Mouse (Mus musculus) MEL (cell line): ENCODE measurements around the gene Ripply3. TPM values are rescaled to one million over a fixed set of nuclear protein-coding genes. Genes with fewer than 3 reads are reported as not detected.

Experiments
- DNase-seq: peaks from one replicate; pipeline ENCODE4 v3.0.0; 2011; ENCODE audit warnings: low read depth, low spot score
- H3K27ac ChIP-seq: 2 replicates; pipeline ENCODE4 v1.5.1; 2012; ENCODE audit warnings: low read depth, mild to moderate bottlenecking, control low read depth, low read length, moderate library complexity; ENCODE audit not compliant: control insufficient read depth
- H3K27me3 ChIP-seq, 2 experiments: fragments of 150-350 bp in 1 of 2; sonication (generic) in 1 of 2; 2 replicates each; pipeline ENCODE4 v1.6.1; 2012; ENCODE audit warnings: low read length in 2 of 2, mild to moderate bottlenecking in 2 of 2, improper control_type of control experiment in 1 of 2, moderate library complexity in 1 of 2; ENCODE audit not compliant: insufficient read depth in 2 of 2, control insufficient read depth in 1 of 2
- H3K36me3 ChIP-seq, 2 experiments: 2 replicates each; pipeline ENCODE4 v1.6.1; 2012 to 2014; ENCODE audit warnings: low read length in 2 of 2, improper control_type of control experiment in 1 of 2, inconsistent platforms in 1 of 2, mild to moderate bottlenecking in 1 of 2; ENCODE audit not compliant: insufficient read depth in 2 of 2, control insufficient read depth in 1 of 2
- H3K4me1 ChIP-seq, 2 experiments: fragments of 150-350 bp in 1 of 2; sonication (generic) in 1 of 2; 2 replicates each; pipeline ENCODE4 v1.6.1; 2012; ENCODE audit warnings: low read length in 2 of 2, improper control_type of control experiment in 1 of 2, mild to moderate bottlenecking in 1 of 2; ENCODE audit not compliant: insufficient read depth in 2 of 2, control insufficient read depth in 1 of 2
- H3K4me3 ChIP-seq, 2 experiments: fragments of 150-350 bp in 1 of 2; sonication (generic) in 1 of 2; 2 replicates each; pipeline ENCODE4 v1.5.1; 2012; ENCODE audit warnings: low read depth in 2 of 2, low read length in 2 of 2, mild to moderate bottlenecking in 2 of 2, moderate library complexity in 2 of 2, control low read depth in 1 of 2, improper control_type of control experiment in 1 of 2; ENCODE audit not compliant: control insufficient read depth in 1 of 2, insufficient read depth in 1 of 2
- H3K79me2 ChIP-seq: 2 replicates; pipeline ENCODE4 v1.6.1; 2012; ENCODE audit warnings: mild to moderate bottlenecking, low read length, moderate library complexity; ENCODE audit not compliant: control insufficient read depth, poor library complexity, insufficient read depth
- H3K9ac ChIP-seq: 2 replicates; pipeline ENCODE4 v1.6.1; 2012; ENCODE audit warnings: low read depth, mild to moderate bottlenecking, control low read depth, low read length, moderate library complexity; ENCODE audit not compliant: control insufficient read depth, poor library complexity, severe bottlenecking
- H3K9me3 ChIP-seq: fragments of 150-350 bp; sonication (generic); replicated peaks from 2 replicates; pipeline ENCODE4 v1.6.1; 2012; ENCODE audit warnings: mild to moderate bottlenecking, low read length, improper control_type of control experiment, moderate library complexity; ENCODE audit not compliant: insufficient read depth
- BHLHE40 ChIP-seq: IDR thresholded peaks from 2 replicates; pipeline ENCODE4 v1.6.1; 2012; ENCODE audit warnings: low read depth, mild to moderate bottlenecking, inconsistent platforms, low read length, improper control_type of control experiment, borderline replicate concordance
- CHD1 ChIP-seq: IDR thresholded peaks from 2 replicates; pipeline ENCODE4 v1.6.1; 2012; ENCODE audit warnings: low read depth, mild to moderate bottlenecking, inconsistent platforms, low read length, improper control_type of control experiment
- CHD2 ChIP-seq: IDR thresholded peaks from 2 replicates; pipeline ENCODE4 v1.6.1; 2011; ENCODE audit warnings: low read length, improper control_type of control experiment
- CTCF ChIP-seq, 3 experiments: IDR thresholded peaks in 2 of 3; conservative IDR thresholded peaks in 1 of 3; 2 replicates each; pipeline ENCODE4 v1.5.1; 2011 to 2012; ENCODE audit warnings: low read length in 3 of 3, low read depth in 2 of 3, mild to moderate bottlenecking in 2 of 3, improper control_type of control experiment in 1 of 3, inconsistent platforms in 1 of 3, mixed read lengths in 1 of 3, moderate library complexity in 1 of 3; ENCODE audit not compliant: control insufficient read depth in 1 of 3, insufficient read depth in 1 of 3, poor library complexity in 1 of 3, severe bottlenecking in 1 of 3
- E2F4 ChIP-seq: IDR thresholded peaks from 2 replicates; pipeline ENCODE4 v1.6.1; 2011; ENCODE audit warnings: low read depth, low read length, improper control_type of control experiment, borderline replicate concordance
- EP300 ChIP-seq, 2 experiments: IDR thresholded peaks; 2 replicates each; pipeline ENCODE4 v1.6.1; 2011; ENCODE audit warnings: improper control_type of control experiment in 2 of 2, low read length in 2 of 2, low read depth in 1 of 2, mild to moderate bottlenecking in 1 of 2
- ETS1 ChIP-seq: IDR thresholded peaks from 2 replicates; pipeline ENCODE4 v1.6.1; 2012; ENCODE audit warnings: low read depth, mild to moderate bottlenecking, inconsistent platforms, low read length, improper control_type of control experiment, moderate library complexity
- GABPA ChIP-seq: IDR thresholded peaks from 2 replicates; pipeline ENCODE4 v1.6.1; 2012; ENCODE audit warnings: low read depth, mild to moderate bottlenecking, inconsistent platforms, low read length, improper control_type of control experiment, moderate library complexity
- GATA1 ChIP-seq: IDR thresholded peaks from 2 replicates; pipeline ENCODE4 v1.6.1; 2011; ENCODE audit warnings: low read depth, low read length, improper control_type of control experiment
- JUND ChIP-seq: IDR thresholded peaks from 2 replicates; pipeline ENCODE4 v1.6.1; 2011; ENCODE audit warnings: low read depth, mild to moderate bottlenecking, improper control_type of control experiment, low read length
- KAT2A ChIP-seq: conservative IDR thresholded peaks from 2 replicates; pipeline ENCODE4 v1.6.1; 2012; ENCODE audit warnings: low read depth, low read length, improper control_type of control experiment, inconsistent platforms
- MAFK ChIP-seq: IDR thresholded peaks from 2 replicates; pipeline ENCODE4 v1.6.1; 2011; ENCODE audit warnings: low read depth, mild to moderate bottlenecking, low read length, improper control_type of control experiment, borderline replicate concordance
- MAX ChIP-seq: IDR thresholded peaks from 2 replicates; pipeline ENCODE4 v1.6.1; 2011; ENCODE audit warnings: low read length, improper control_type of control experiment
- MAZ ChIP-seq: IDR thresholded peaks from 2 replicates; pipeline ENCODE4 v1.6.1; 2012; ENCODE audit warnings: low read depth, mild to moderate bottlenecking, inconsistent platforms, low read length, improper control_type of control experiment
- MXI1 ChIP-seq: IDR thresholded peaks from 2 replicates; pipeline ENCODE4 v1.6.1; 2011; ENCODE audit warnings: mild to moderate bottlenecking, low read depth, low read length, improper control_type of control experiment
- MYB ChIP-seq: IDR thresholded peaks from 2 replicates; pipeline ENCODE4 v1.6.1; 2011; ENCODE audit warnings: mild to moderate bottlenecking, low read depth, low read length, improper control_type of control experiment
- NELFE ChIP-seq: IDR thresholded peaks from 2 replicates; pipeline ENCODE4 v1.6.1; 2011; ENCODE audit warnings: low read depth, low read length, improper control_type of control experiment
- NRF1 ChIP-seq: IDR thresholded peaks from 2 replicates; pipeline ENCODE4 v1.6.1; 2014; ENCODE audit warnings: low read depth, mild to moderate bottlenecking, inconsistent platforms, low read length, improper control_type of control experiment, moderate library complexity; ENCODE audit not compliant: poor library complexity, insufficient read depth, severe bottlenecking
- POLR2A ChIP-seq, 2 experiments: IDR thresholded peaks; 2 replicates each; pipeline ENCODE4 v1.6.1; 2011 to 2012; ENCODE audit warnings: low read length in 2 of 2, mild to moderate bottlenecking in 2 of 2, control low read depth in 1 of 2, improper control_type of control experiment in 1 of 2, low read depth in 1 of 2, moderate library complexity in 1 of 2; ENCODE audit not compliant: control insufficient read depth in 1 of 2, insufficient read depth in 1 of 2, poor library complexity in 1 of 2
- POLR2AphosphoS2 ChIP-seq: IDR thresholded peaks from 2 replicates; pipeline ENCODE4 v1.6.1; 2011; ENCODE audit warnings: low read length, improper control_type of control experiment
- POLR2AphosphoS5 ChIP-seq: IDR thresholded peaks from 2 replicates; pipeline ENCODE4 v1.6.1; 2012; ENCODE audit warnings: low read depth, borderline replicate concordance, mild to moderate bottlenecking, inconsistent platforms, low read length, moderate library complexity, mixed read lengths
- RAD21 ChIP-seq: IDR thresholded peaks from 2 replicates; pipeline ENCODE4 v1.6.1; 2011; ENCODE audit warnings: mild to moderate bottlenecking, low read depth, low read length, improper control_type of control experiment
- RCOR1 ChIP-seq: IDR thresholded peaks from 2 replicates; pipeline ENCODE4 v1.6.1; 2012; ENCODE audit warnings: low read depth, mild to moderate bottlenecking, inconsistent platforms, low read length, improper control_type of control experiment
- SIN3A ChIP-seq: IDR thresholded peaks from 2 replicates; pipeline ENCODE4 v1.6.1; 2012; ENCODE audit warnings: low read length, improper control_type of control experiment, inconsistent platforms
- SMC3 ChIP-seq: IDR thresholded peaks from 2 replicates; pipeline ENCODE4 v1.6.1; 2011; ENCODE audit warnings: low read depth, low read length, improper control_type of control experiment
- TAL1 ChIP-seq: IDR thresholded peaks from 2 replicates; pipeline ENCODE4 v1.6.1; 2012; ENCODE audit warnings: mild to moderate bottlenecking, inconsistent platforms, low read length, moderate library complexity, mixed read lengths
- TBP ChIP-seq: IDR thresholded peaks from 2 replicates; pipeline ENCODE4 v1.8.0; 2011; ENCODE audit warnings: low read depth, low read length, improper control_type of control experiment
- TCF12 ChIP-seq: IDR thresholded peaks from 2 replicates; pipeline ENCODE4 v1.6.1; 2014; ENCODE audit warnings: low read depth, mild to moderate bottlenecking, inconsistent platforms, low read length, improper control_type of control experiment, moderate library complexity
- UBTF ChIP-seq: IDR thresholded peaks from 2 replicates; pipeline ENCODE4 v1.6.1; 2012; ENCODE audit warnings: low read depth, mild to moderate bottlenecking, inconsistent platforms, low read length, improper control_type of control experiment, moderate library complexity, borderline replicate concordance; ENCODE audit not compliant: insufficient read depth
- USF1 ChIP-seq: IDR thresholded peaks from 2 replicates; pipeline ENCODE4 v1.6.1; 2014; ENCODE audit warnings: low read depth, mild to moderate bottlenecking, inconsistent platforms, low read length, improper control_type of control experiment, moderate library complexity
- USF2 ChIP-seq, 2 experiments: IDR thresholded peaks; 2 replicates each; pipeline ENCODE4 v1.6.1; 2011 to 2012; ENCODE audit warnings: improper control_type of control experiment in 2 of 2, low read length in 2 of 2, borderline replicate concordance in 1 of 2, inconsistent platforms in 1 of 2, low read depth in 1 of 2, mild to moderate bottlenecking in 1 of 2; ENCODE audit not compliant: insufficient read depth in 1 of 2
- ZC3H11A ChIP-seq: IDR thresholded peaks from 2 replicates; pipeline ENCODE4 v1.6.1; 2012; ENCODE audit warnings: low read depth, mild to moderate bottlenecking, inconsistent platforms, low read length, improper control_type of control experiment
- ZKSCAN1 ChIP-seq: IDR thresholded peaks from 2 replicates; pipeline ENCODE4 v1.6.1; 2012; ENCODE audit warnings: low read depth, mild to moderate bottlenecking, inconsistent platforms, low read length, improper control_type of control experiment, moderate library complexity
- ZMIZ1 ChIP-seq: IDR thresholded peaks from 2 replicates; pipeline ENCODE4 v1.6.1; 2012; ENCODE audit warnings: low read depth, mild to moderate bottlenecking, inconsistent platforms, low read length, improper control_type of control experiment, moderate library complexity
- ZNF384 ChIP-seq: IDR thresholded peaks from 2 replicates; pipeline ENCODE4 v1.6.1; 2012; ENCODE audit warnings: low read depth, mild to moderate bottlenecking, inconsistent platforms, low read length, improper control_type of control experiment
- polyA plus RNA-seq, 2 experiments: library from polyadenylated mRNA; stranded (reverse) in 1 of 2; unstranded in 1 of 2; fragments of >175 nt in 1 of 2; fragments of >200 nt in 1 of 2; gene quantifications; 2 replicates each; pipeline versions ENCODE4 v1.2.1 to v1.2.4; 2012; ENCODE audit warnings: low replicate concordance in 2 of 2, low read depth in 1 of 2; ENCODE audit not compliant: insufficient read length in 2 of 2, insufficient read depth in 1 of 2, missing spikeins in 1 of 2
- total RNA-seq: library from RNA; depleted of rRNA; stranded (reverse); fragments of 300-350 nt; gene quantifications from 2 replicates; pipeline ENCODE4 v1.2.3, GENCODE M21; 2012

Ripply3 gene
- total and polyA plus RNA-seq, 3 experiments, result 0.18 to 0.35 TPM; not detected in 1

GRCm38 (mm10) chr16:94331886-94332252 is 3.6 kb downstream of the Ripply3 start:
- no peak for TF ChIP-seq MAFK
- no peak for TF ChIP-seq POLR2AphosphoS5
- no peak for TF ChIP-seq CHD1
- TF ChIP-seq E2F4, result no peak
- no peak for TF ChIP-seq MYB
- TF ChIP-seq JUND, result no peak
- no peak for TF ChIP-seq ETS1
- peak; percentile 73 for TF ChIP-seq RAD21
- TF ChIP-seq KAT2A, result no peak
- TF ChIP-seq TCF12, result no peak
- no peak for TF ChIP-seq NRF1
- peak; percentile 83 for TF ChIP-seq SMC3
- TF ChIP-seq MXI1, result no peak
- peak; percentile 56 for TF ChIP-seq ZC3H11A
- no peak for TF ChIP-seq USF2 (IDR thresholded peaks at IDR 0.05; ENCODE audit: borderline replicate concordance in 1 of 2, insufficient read depth in 1 of 2, low read depth in 1 of 2, low read length in 2 of 2)
- TF ChIP-seq EP300 (IDR thresholded peaks at IDR 0.05; ENCODE audit: low read depth in 1 of 2, low read length in 2 of 2), result no peak
- TF ChIP-seq CHD2, result no peak
- TF ChIP-seq POLR2A (IDR thresholded peaks at IDR 0.05; ENCODE audit: control insufficient read depth in 1 of 2, insufficient read depth in 1 of 2, low read depth in 1 of 2, low read length in 2 of 2, poor library complexity in 1 of 2), result no peak
- no peak for TF ChIP-seq TAL1
- no peak for TF ChIP-seq ZMIZ1
- no peak for TF ChIP-seq RCOR1
- no peak for TF ChIP-seq USF1
- no peak for TF ChIP-seq ZNF384
- peak; percentile 87 to 98 (median 92) for TF ChIP-seq CTCF (IDR thresholded peaks at IDR 0.05 in 2 of 3, conservative IDR thresholded peaks at IDR 0.05 in 1 of 3; ENCODE audit: control insufficient read depth in 1 of 3, insufficient read depth in 1 of 3, low read depth in 2 of 3, low read length in 3 of 3, poor library complexity in 1 of 3, severe bottlenecking in 1 of 3)
- TF ChIP-seq MAZ, result no peak
- TF ChIP-seq POLR2AphosphoS2, result no peak
- TF ChIP-seq NELFE, result no peak
- no peak for TF ChIP-seq UBTF
- TF ChIP-seq BHLHE40, result no peak
- TF ChIP-seq SIN3A, result no peak
- no peak for TF ChIP-seq ZKSCAN1
- TF ChIP-seq TBP, result no peak
- TF ChIP-seq GATA1, result no peak
- TF ChIP-seq GABPA, result no peak
- TF ChIP-seq MAX, result no peak
- TF ChIP-seq, all 39 proteins: peak for 4
- DNase-seq, result peak; percentile 88
- H3K4me1 ChIP-seq, result peaks cover 16 to 33% of the 10 kb centered on the region in 2 experiments
- peak overlapping the region; percentile 72 for H3K27ac ChIP-seq
- H3K4me3 ChIP-seq, result no peak overlapping the region
- H3K9ac ChIP-seq, result peak overlapping the region; percentile 38
- H3K36me3 ChIP-seq, result peaks cover 0 to 16% of the 10 kb centered on the region in 2 experiments; a peak in 2 of 4 replicates
- no peaks in the 10 kb centered on the region for H3K9me3 ChIP-seq
- H3K27me3 ChIP-seq, result no peaks in the 10 kb centered on the region
- no peaks in the 10 kb centered on the region for H3K79me2 ChIP-seq
